Mouse (Mus musculus) lung, postnatal 0 days (tissue): ENCODE measurements at regions not wholly inside any gene's neighbourhood (a gene's known extent, or its start where the extent isn't known, plus 50 kb on each side); places are given as distances from the start of the nearest gene placed in this dataset.
A peak's percentile ranks its signal among the peaks of the same experiment; 100 is the strongest.

Experiments
- ATAC-seq: fragments of 200-750 bp; cut with Nextera tagmentation; 2 replicates; pipeline ENCODE4 v1.8.0; 2017; ENCODE audit warnings: moderate library complexity
- DNase-seq: peaks from one replicate; pipeline ENCODE4 v3.0.0-alpha.2; 2016; ENCODE audit warnings: low spot score
- H3K27ac ChIP-seq: fragments of 300-500 bp; sonication (generic); 2 replicates; pipeline ENCODE4 v1.5.1; 2014; ENCODE audit warnings: antibody characterized with exemption, mild to moderate bottlenecking, low read length, mixed read lengths
- H3K27me3 ChIP-seq: fragments of 300-500 bp; sonication (generic); replicated peaks from 2 replicates; pipeline ENCODE4 v1.6.1; 2014; ENCODE audit warnings: low read length, mixed read lengths; ENCODE audit not compliant: insufficient read depth
- H3K36me3 ChIP-seq: fragments of 300-500 bp; sonication (generic); 2 replicates; pipeline ENCODE4 v1.6.1; 2014; ENCODE audit warnings: low read length, mixed read lengths; ENCODE audit not compliant: insufficient read depth
- H3K4me1 ChIP-seq: fragments of 300-500 bp; sonication (generic); 2 replicates; pipeline ENCODE4 v1.6.1; 2014; ENCODE audit warnings: antibody characterized with exemption, low read depth, low read length, mixed read lengths; ENCODE audit not compliant: insufficient read depth
- H3K4me2 ChIP-seq: fragments of 300-500 bp; sonication (generic); replicated peaks from 2 replicates; pipeline ENCODE4 v1.6.1; 2014; ENCODE audit warnings: low read depth, mild to moderate bottlenecking, low read length, moderate library complexity, mixed read lengths
- H3K4me3 ChIP-seq: fragments of 300-500 bp; sonication (generic); 2 replicates; pipeline ENCODE4 v1.5.1; 2014; ENCODE audit warnings: low read depth, low read length
- H3K9ac ChIP-seq: fragments of 300-500 bp; sonication (generic); replicated peaks from 2 replicates; pipeline ENCODE4 v1.6.1; 2014; ENCODE audit warnings: low read depth, mild to moderate bottlenecking
- H3K9me3 ChIP-seq: fragments of 300-500 bp; sonication (generic); 2 replicates; pipeline ENCODE4 v1.6.1; 2016; ENCODE audit warnings: low read length, mixed read lengths
- CTCF ChIP-seq: IDR thresholded peaks from 2 replicates; pipeline ENCODE4 v1.5.1; 2016; ENCODE audit warnings: antibody characterized with exemption, mild to moderate bottlenecking
- EP300 ChIP-seq: IDR thresholded peaks from 2 replicates; pipeline ENCODE4 v1.6.1; 2016; ENCODE audit warnings: antibody characterized with exemption, mild to moderate bottlenecking, control low read depth
- WGBS: fragments of 180-500 bp; shearing (Covaris S2); extraction: QIAGEN DNeasy Blood & Tissue Kit; methylation state at CpG from one replicate; pipeline ENCODE4 v1.1.7; 2014; 5-methylcytosine and 5-hydroxymethylcytosine counted together

GRCm38 (mm10) chr10:25098070-25098469, 170.8 kb upstream of the Arg1 start:
- H3K4me3 ChIP-seq, result no peak overlapping the region
- H3K4me1 ChIP-seq, result no peaks in the 10 kb centered on the region
- no peak overlapping the region for H3K27ac ChIP-seq
- ATAC-seq (peak; percentile 38), DNase-seq (peak; percentile 70)
- H3K9me3 ChIP-seq, result no peaks in the 10 kb centered on the region
- no peak overlapping the region for H3K9ac ChIP-seq
- H3K4me2 ChIP-seq, result no peak overlapping the region
- 16% methylated on average over 4 of the region's 4 CpGs for WGBS
- H3K27me3 ChIP-seq, result no peaks in the 10 kb centered on the region
- no peak for TF ChIP-seq CTCF
- peak; percentile 51; the same call in 1 of the 2 replicates for TF ChIP-seq EP300
- H3K36me3 ChIP-seq, result no peaks in the 10 kb centered on the region

DNA sequence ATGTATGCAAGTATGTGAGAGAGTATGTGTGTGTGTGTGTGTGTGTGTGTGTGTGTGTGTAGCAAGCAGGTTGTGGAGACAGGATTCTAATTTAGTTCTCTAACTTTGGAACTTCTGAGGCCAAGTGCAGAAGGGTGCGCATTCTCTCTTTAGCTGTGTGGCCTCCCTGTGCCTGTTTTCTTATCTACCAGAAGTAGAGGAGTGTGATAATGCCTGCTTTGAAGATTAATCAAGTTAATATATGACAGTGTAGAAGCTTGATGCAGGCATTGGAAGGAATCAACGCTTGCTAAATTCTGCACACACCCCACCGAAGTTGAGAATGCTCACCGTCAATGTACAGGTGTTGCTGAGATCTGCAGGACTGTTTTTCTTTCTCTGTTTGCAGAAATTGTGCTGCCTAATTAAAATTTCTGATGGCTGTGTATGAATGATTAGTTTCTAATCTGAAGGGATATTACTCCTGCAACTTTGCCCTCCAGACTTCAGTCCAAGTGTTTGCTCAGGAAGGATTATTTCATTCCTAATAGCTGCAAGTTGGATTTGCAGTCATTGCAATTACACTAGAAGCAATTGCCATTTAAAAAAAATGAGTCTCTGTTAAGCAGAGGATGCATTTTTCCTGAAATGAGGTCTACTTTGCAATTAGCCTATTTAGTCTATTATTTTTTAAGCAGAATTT, 162.6 kb upstream of the Arg1 start:
- Histone ChIP-seq H3K4me1 (no peaks in the 10 kb centered on the region), H3K9ac (no peak overlapping the region), H3K27me3 (no peaks in the 10 kb centered on the region), H3K36me3 (no peaks in the 10 kb centered on the region), H3K9me3 (no peaks in the 10 kb centered on the region), H3K27ac (no peak overlapping the region), H3K4me2 (no peak overlapping the region), H3K4me3 (no peak overlapping the region)
- ATAC-seq (no peak), DNase-seq (no peak)
- 42% methylated on average over 4 of the region's 4 CpGs for WGBS
- no peak for TF ChIP-seq EP300
- TF ChIP-seq CTCF, result no peak

DNA sequence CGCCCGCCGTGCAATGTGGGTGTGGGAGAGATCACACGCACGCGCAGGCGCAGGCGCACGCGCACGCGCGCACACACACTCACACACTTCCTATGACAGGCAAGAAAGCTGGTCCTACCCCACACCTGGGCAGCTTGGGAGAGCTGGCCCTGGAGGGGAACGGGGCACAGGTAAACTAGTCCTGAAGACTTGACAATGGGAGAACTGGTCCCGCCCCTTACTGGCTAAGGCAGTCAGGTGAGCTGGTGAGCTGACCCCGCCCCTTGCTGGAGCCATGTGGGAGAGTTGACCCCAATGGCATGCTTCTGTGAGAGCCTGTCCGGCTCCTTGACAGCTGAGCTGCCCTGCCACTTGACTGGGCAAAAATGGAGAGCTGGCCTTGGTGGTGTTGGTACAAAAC, 159.5 kb upstream of the Arg1 start:
- WGBS, result 91% methylated on average over 11 of the region's 17 CpGs
- TF ChIP-seq EP300, result no peak
- TF ChIP-seq CTCF, result no peak
- ATAC-seq (0 out of 2 replicates have a peak, but pooled peaks have one; percentile 1), DNase-seq (no peak)
- no peak overlapping the region for H3K27ac ChIP-seq
- no peaks in the 10 kb centered on the region for H3K27me3 ChIP-seq
- no peaks in the 10 kb centered on the region for H3K4me1 ChIP-seq
- no peak overlapping the region for H3K9ac ChIP-seq
- H3K4me3 ChIP-seq, result no peak overlapping the region
- H3K9me3 ChIP-seq, result no peaks in the 10 kb centered on the region
- no peaks in the 10 kb centered on the region for H3K36me3 ChIP-seq
- H3K4me2 ChIP-seq, result no peak overlapping the region

- Histone ChIP-seq H3K27ac (no peak overlapping the region), H3K27me3 (no peaks in the 10 kb centered on the region), H3K4me1 (no peaks in the 10 kb centered on the region), H3K9me3 (no peaks in the 10 kb centered on the region), H3K36me3 (no peaks in the 10 kb centered on the region), H3K9ac (no peak overlapping the region), H3K4me2 (no peak overlapping the region), H3K4me3 (no peak overlapping the region)
- DNase-seq (peak; percentile 62), ATAC-seq (peak; percentile 62)
- WGBS, result 36% methylated on average over 10 of the region's 10 CpGs
- TF ChIP-seq CTCF (no peak), EP300 (no peak)
Measured at GRCm38 (mm10) chr10:25082930-25083329, 155.6 kb upstream of the Arg1 start.

- no peak for DNase-seq
- no peaks in the 10 kb centered on the region for H3K27me3 ChIP-seq
- ATAC-seq, result no peak
Measured at GRCm38 (mm10) chr10:25072617-25073016, 145.3 kb upstream of the Arg1 start.

GRCm38 (mm10) chr10:25068301-25068700, 141.0 kb upstream of the Arg1 start:
- ATAC-seq (no peak), DNase-seq (no peak)
- no peak overlapping the region for H3K4me2 ChIP-seq
- H3K9me3 ChIP-seq, result no peaks in the 10 kb centered on the region
- H3K4me1 ChIP-seq, result no peaks in the 10 kb centered on the region
- no peaks in the 10 kb centered on the region for H3K27me3 ChIP-seq
- H3K36me3 ChIP-seq, result no peaks in the 10 kb centered on the region
- WGBS, result 59% methylated on average over 8 of the region's 8 CpGs
- TF ChIP-seq CTCF (no peak), EP300 (no peak)
- H3K27ac ChIP-seq, result no peak overlapping the region
- no peak overlapping the region for H3K4me3 ChIP-seq
- H3K9ac ChIP-seq, result no peak overlapping the region

More at GRCm38 (mm10) chr10:25072617-25073016, 145.3 kb upstream of the Arg1 start:
- Histone ChIP-seq H3K4me2 (no peak overlapping the region), H3K36me3 (no peaks in the 10 kb centered on the region), H3K4me3 (no peak overlapping the region), H3K27ac (no peak overlapping the region), H3K9ac (no peak overlapping the region), H3K9me3 (no peaks in the 10 kb centered on the region), H3K4me1 (no peaks in the 10 kb centered on the region)
- WGBS, result 42% methylated on average over 2 of the region's 2 CpGs
- TF ChIP-seq CTCF (no peak), EP300 (no peak)
